ENCODE assay signal across 28 mouse cellular contexts in the genomic region with DNA sequence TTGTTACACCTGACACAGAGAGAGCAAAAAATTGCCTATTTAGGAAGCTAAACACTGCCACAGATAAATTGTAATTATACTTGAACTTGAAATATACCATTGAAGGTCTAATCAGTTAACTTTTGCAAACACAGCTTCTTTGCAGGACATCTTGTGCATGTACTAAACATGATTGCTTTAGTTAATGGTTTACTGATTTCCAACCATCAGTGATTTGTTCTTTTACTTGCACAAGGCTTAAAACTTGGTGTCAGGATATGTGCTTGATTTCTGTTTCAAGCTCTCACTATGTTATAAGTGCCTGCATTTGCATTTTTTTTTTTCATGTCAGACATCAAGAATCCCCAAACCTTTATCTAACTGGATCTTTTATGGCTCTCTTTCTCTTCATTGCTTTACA.
"Had no signal": no experiment of that assay in that cellular context is flagged by ENCODE, and none has a peak within 500 bp of the region (broad histone marks: within the 10 kb centered on the region; RNA-seq: fewer than 3 reads in every experiment).

No protein-coding gene starts in this region.

- H3K4me3 ChIP-seq: embryonic facial prominence, embryonic 10.5 days; embryonic facial prominence, embryonic 12.5 days; embryonic facial prominence, embryonic 13.5 days; embryonic facial prominence, embryonic 15.5 days; erythroblast, embryonic 14.5 days; forebrain, embryonic 10.5 days; forebrain, embryonic 12.5 days; forebrain, embryonic 13.5 days; forebrain, embryonic 15.5 days; gastrocnemius, adult 2 months had no signal

- H3K27ac ChIP-seq: embryonic facial prominence, embryonic 10.5 days; embryonic facial prominence, embryonic 12.5 days; embryonic facial prominence, embryonic 13.5 days; embryonic facial prominence, embryonic 15.5 days; forebrain, embryonic 10.5 days; forebrain, embryonic 12.5 days; forebrain, embryonic 13.5 days; forebrain, embryonic 15.5 days; gastrocnemius, adult 2 months had no signal

- H3K27me3 ChIP-seq: embryonic facial prominence, embryonic 12.5 days; embryonic facial prominence, embryonic 13.5 days; embryonic facial prominence, embryonic 15.5 days; forebrain, embryonic 12.5 days; forebrain, embryonic 13.5 days; forebrain, embryonic 15.5 days had no signal

- H3K9ac ChIP-seq: embryonic facial prominence, embryonic 12.5 days; embryonic facial prominence, embryonic 13.5 days; embryonic facial prominence, embryonic 15.5 days; forebrain, embryonic 12.5 days; forebrain, embryonic 13.5 days; forebrain, embryonic 15.5 days; forebrain, postnatal 0 days had no signal

- H3K4me1 ChIP-seq: embryonic facial prominence, embryonic 10.5 days; embryonic facial prominence, embryonic 12.5 days; embryonic facial prominence, embryonic 13.5 days; embryonic facial prominence, embryonic 15.5 days; forebrain, embryonic 10.5 days; forebrain, embryonic 12.5 days; forebrain, embryonic 13.5 days; forebrain, embryonic 15.5 days had no signal

- H3K4me2 ChIP-seq: embryonic facial prominence, embryonic 12.5 days; embryonic facial prominence, embryonic 13.5 days; embryonic facial prominence, embryonic 15.5 days; forebrain, embryonic 12.5 days; forebrain, embryonic 13.5 days; forebrain, embryonic 15.5 days had no signal

- ATAC-seq: forebrain, embryonic 13.5 days; forebrain, embryonic 15.5 days; forebrain, embryonic 16.5 days; forebrain, postnatal 0 days had no signal

- H3K36me3 ChIP-seq: embryonic facial prominence, embryonic 10.5 days; embryonic facial prominence, embryonic 12.5 days; embryonic facial prominence, embryonic 13.5 days; embryonic facial prominence, embryonic 15.5 days; forebrain, embryonic 10.5 days; forebrain, embryonic 12.5 days; forebrain, embryonic 15.5 days had no signal

- DNase-seq: cerebellum, adult 18-20 months; cerebellum, adult 2 months; cerebellum, adult 8-10 months; cerebellum, adult 9-10 months; cerebellum, adult 9-11 months; cerebellum, postnatal 10 days; cerebellum, postnatal 14 days; cerebellum, postnatal 25 days; cerebellum, postnatal 36 days; embryo, embryonic 11 days; forebrain, postnatal 0 days; gastrocnemius, adult 2 months; gastrocnemius, postnatal 10 days; gastrocnemius, postnatal 14 days; gastrocnemius, postnatal 25 days; gastrocnemius, postnatal 36 days; heart, adult 11 months; heart, adult 18-20 months had no signal

- H3K9me3 ChIP-seq: embryonic facial prominence, embryonic 10.5 days; embryonic facial prominence, embryonic 12.5 days; embryonic facial prominence, embryonic 13.5 days; embryonic facial prominence, embryonic 15.5 days; forebrain, embryonic 10.5 days; forebrain, embryonic 12.5 days; forebrain, embryonic 13.5 days; forebrain, embryonic 15.5 days had no signal
